Mouse (Mus musculus) T-helper 17 cell (primary cell): Measurements from ENCODE around the gene Adgrl1.

Experiments used
- in situ Hi-C, 2 experiments: fragments of 300-600 bp; cut with MboI, MseI; formaldehyde crosslinking; loops; 1 replicate in 1 of 2; 2 replicates in 1 of 2; pipeline ENCODE4 v1.15.1; 2025; ENCODE audit warnings: high pct_unique_total_duplicates in 2 of 2

Gene Adgrl1

GRCm38 (mm10) chr8:83989243-83989642, 89.3 kb downstream of the Adgrl1 start:
- in situ Hi-C loops = no loop called here

- in situ Hi-C loops = no loop called here
Observed at GRCm38 (mm10) chr8:83990170-83990569, 90.3 kb downstream of the Adgrl1 start.
